Mouse (Mus musculus): Measurements from ENCODE around the gene Prss58.

- TF ChIP-seq CTCF (IDR thresholded peaks at IDR 0.05 in 2 of 3, conservative IDR thresholded peaks at IDR 0.05 in 1 of 3; ENCODE audit: control insufficient read depth in 1 of 3, insufficient read depth in 1 of 3, low read depth in 2 of 3, low read length in 3 of 3, poor library complexity in 1 of 3, severe bottlenecking in 1 of 3) = no peak
- no peak for TF ChIP-seq RCOR1 (IDR thresholded peaks at IDR 0.05; ENCODE audit: low read depth, low read length)
- TF ChIP-seq GABPA (IDR thresholded peaks at IDR 0.05; ENCODE audit: low read depth, low read length) = no peak
- TF ChIP-seq MAX (IDR thresholded peaks at IDR 0.05; ENCODE audit: low read length) = no peak
These were observed 54.9 kb downstream of the Prss58 start for GRCm38 (mm10) chr6:40845283-40845682.
